Mouse (Mus musculus): ENCODE measurements around the gene Tcaf2. TPM values are rescaled to one million over a fixed set of nuclear protein-coding genes. Genes with fewer than 3 reads are reported as not detected.

Gene Tcaf2
- 6.0 and 6.4 TPM in 2 replicates for polyA plus RNA-seq (2015; fragmentation: Nextera tagmentation; extraction: Ambion mirVana)

DNA sequence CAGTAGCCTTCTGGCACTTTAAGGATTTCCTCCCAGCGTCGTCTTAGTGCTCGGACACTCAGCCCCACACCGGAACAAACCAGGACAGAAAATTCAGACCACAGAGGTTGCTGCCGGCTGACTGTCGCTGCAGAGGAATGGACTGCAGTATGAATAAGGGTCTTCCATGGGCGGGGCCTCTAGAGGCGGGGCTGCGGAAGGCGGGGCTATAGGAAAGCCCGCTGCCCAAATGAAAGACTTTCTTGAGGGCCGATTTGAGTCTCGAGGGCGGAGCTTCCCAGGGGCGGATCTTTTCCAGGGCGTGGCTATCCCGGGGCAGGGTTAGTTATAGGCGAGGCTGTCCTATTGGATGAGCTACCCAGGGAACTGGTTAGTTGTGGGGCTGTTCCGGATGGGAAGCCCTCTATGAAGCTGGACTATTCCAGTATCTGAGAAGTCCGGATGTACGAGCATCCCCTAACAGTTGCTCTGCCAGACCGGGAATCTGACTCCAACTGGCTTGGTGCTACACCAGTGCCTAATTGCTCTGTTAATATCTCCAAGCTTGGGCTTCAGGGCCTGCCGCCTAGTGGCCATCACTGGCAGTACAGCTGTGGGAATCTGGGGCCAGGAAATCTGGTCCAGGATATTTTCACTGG lies at the start of gene Tcaf2:
Gene Tcaf2, minus strand, starts transcription at position 343 of the 638 bp plus-strand sequence.
- under 1% methylated on average over 23 of the region's 23 CpGs for WGBS
- no peaks in the 10 kb centered on the region for H3K36me3 ChIP-seq
- peak; percentile 99 for ATAC-seq
- 0 out of 2 replicates have a peak within 1 kb of the TSS, but pooled peaks have one; percentile 27 for H3K27ac ChIP-seq
- no peaks in the 10 kb centered on the region for H3K9me3 ChIP-seq
- H3K4me3 ChIP-seq (replicated peaks): peak within 1 kb of the TSS; percentile 46
- H3K27me3 ChIP-seq (replicated peaks): no peaks in the 10 kb centered on the region
- H3K9ac ChIP-seq: 0 out of 2 replicates have a peak within 1 kb of the TSS, but pooled peaks have one; percentile 20
- H3K4me2 ChIP-seq (replicated peaks): peak within 1 kb of the TSS; percentile 73
- H3K4me1 ChIP-seq (replicated peaks): 0 out of 2 replicates have a peak, but pooled peaks cover 5% of the 10 kb centered on the region

DNA sequence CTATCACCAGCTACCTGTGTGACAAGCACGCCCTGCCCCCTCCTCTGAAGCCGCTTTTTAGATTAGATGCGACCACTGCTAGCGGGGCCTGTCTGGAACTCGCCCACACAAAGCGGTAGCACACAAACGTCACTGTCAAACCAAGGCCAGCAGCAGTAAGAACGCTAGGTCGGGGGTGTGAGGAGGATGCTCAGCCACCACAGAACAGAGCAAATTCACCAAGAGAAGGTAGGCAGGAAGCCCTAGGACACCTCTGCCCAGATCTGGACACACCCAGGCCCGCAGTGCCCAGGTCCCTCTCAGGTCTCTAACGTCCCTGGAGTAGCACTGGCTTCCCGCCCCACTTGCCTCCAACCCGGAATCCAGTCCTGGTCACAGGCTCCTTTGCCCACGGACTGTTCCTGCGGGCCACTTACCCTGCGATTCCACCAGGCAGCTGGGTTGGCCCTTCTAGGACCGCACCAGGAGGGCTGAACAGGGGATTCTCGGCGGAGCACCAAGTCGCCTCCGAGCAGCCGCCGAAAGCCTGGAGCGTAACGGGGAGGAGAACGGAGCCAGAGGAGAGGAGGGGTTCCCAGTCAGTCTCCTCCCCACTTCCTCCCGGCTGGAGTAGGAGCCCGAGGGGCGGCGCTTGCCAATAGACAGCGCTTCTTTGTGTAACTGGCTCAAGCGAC lies 47.6 kb upstream of the Tcaf2 start:
- peak; percentile 96 for ATAC-seq
- Histone ChIP-seq H3K27ac (peak overlapping the region; percentile 95), H3K4me3 (replicated peaks) (peak overlapping the region; percentile 78), H3K9ac (peak overlapping the region; percentile 87), H3K27me3 (replicated peaks) (no peaks in the 10 kb centered on the region), H3K4me2 (replicated peaks) (peak overlapping the region; percentile 89), H3K9me3 (no peaks in the 10 kb centered on the region), H3K36me3 (no peaks in the 10 kb centered on the region), H3K4me1 (replicated peaks) (no peaks in the 10 kb centered on the region)
- WGBS: under 1% methylated on average over 32 of the region's 32 CpGs

DNA sequence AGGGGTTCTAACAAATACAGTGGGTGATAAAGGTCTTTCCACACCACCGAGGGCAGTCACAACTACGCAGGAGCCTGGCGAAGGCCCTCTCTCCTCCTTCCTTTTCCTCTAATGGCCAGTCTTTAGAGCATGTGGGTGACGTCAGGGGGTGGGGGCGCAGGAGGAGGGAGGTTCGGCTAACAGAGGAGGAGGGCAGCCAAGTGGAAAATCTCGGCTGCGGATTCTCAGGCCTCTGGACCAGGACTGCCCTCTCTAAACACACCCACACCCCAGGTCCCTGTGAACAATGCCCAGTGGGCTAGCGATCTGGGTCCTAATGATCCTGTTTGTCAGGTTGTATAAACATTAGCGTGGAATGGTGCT lies 47.1 kb upstream of the Tcaf2 start:
- Histone ChIP-seq H3K4me3 (replicated peaks) (peak overlapping the region; percentile 78), H3K27me3 (replicated peaks) (no peaks in the 10 kb centered on the region), H3K4me2 (replicated peaks) (peak overlapping the region; percentile 89), H3K36me3 (no peaks in the 10 kb centered on the region), H3K9me3 (no peaks in the 10 kb centered on the region), H3K9ac (peak overlapping the region; percentile 87), H3K27ac (peak overlapping the region; percentile 95), H3K4me1 (replicated peaks) (no peaks in the 10 kb centered on the region)
- ATAC-seq: peak; percentile 90
- 2% methylated on average over 10 of the region's 10 CpGs for WGBS

DNA sequence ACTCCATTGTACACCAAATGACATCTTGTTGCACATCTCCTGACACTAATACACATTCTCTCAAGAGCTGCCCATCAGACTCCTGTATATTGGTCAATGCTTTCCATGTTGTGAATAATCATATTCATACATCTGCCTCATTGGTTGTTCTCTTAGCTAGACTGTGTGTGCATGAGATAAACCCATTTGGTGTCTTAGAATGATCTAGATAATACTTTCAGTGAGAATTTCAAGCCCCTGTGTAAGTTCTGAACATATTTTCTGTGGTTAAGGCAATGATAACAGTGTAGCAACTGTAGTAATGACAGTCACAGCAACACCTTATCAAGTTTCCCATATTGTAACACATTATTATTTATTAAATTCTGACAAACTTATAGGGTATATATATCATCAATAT lies 44.7 kb upstream of the Tcaf2 start:
- H3K4me3 ChIP-seq (replicated peaks): no peak overlapping the region
- no peaks in the 10 kb centered on the region for H3K27me3 ChIP-seq (replicated peaks)
- H3K36me3 ChIP-seq: 0 out of 2 replicates have a peak, but pooled peaks cover 3% of the 10 kb centered on the region
- no peak overlapping the region for H3K9ac ChIP-seq
- H3K27ac ChIP-seq: no peak overlapping the region
- ATAC-seq: no peak
- no peak overlapping the region for H3K4me2 ChIP-seq (replicated peaks)
- no peaks in the 10 kb centered on the region for H3K4me1 ChIP-seq (replicated peaks)
- no peaks in the 10 kb centered on the region for H3K9me3 ChIP-seq

GRCm38 (mm10) chr6:42687907-42688306 lies 42.9 kb upstream of the Tcaf2 start:
- H3K9me3 ChIP-seq: no peaks in the 10 kb centered on the region
- no peak overlapping the region for H3K4me3 ChIP-seq (replicated peaks)
- no peak overlapping the region for H3K9ac ChIP-seq
- no peak for ATAC-seq
- H3K27ac ChIP-seq: no peak overlapping the region
- H3K27me3 ChIP-seq (replicated peaks): no peaks in the 10 kb centered on the region
- H3K36me3 ChIP-seq: 0 out of 2 replicates have a peak, but pooled peaks cover 3% of the 10 kb centered on the region
- no peaks in the 10 kb centered on the region for H3K4me1 ChIP-seq (replicated peaks)
- 90% methylated on average over 5 of the region's 5 CpGs for WGBS
- no peak overlapping the region for H3K4me2 ChIP-seq (replicated peaks)

- no peak overlapping the region for H3K4me3 ChIP-seq (replicated peaks)
- H3K27me3 ChIP-seq (replicated peaks): no peaks in the 10 kb centered on the region
- peaks cover 13% of the 10 kb centered on the region for H3K36me3 ChIP-seq
- H3K4me1 ChIP-seq (replicated peaks): no peaks in the 10 kb centered on the region
- no peaks in the 10 kb centered on the region for H3K9me3 ChIP-seq
- 90% methylated on average over 7 of the region's 7 CpGs for WGBS
- no peak overlapping the region for H3K27ac ChIP-seq
- no peak for ATAC-seq
- no peak overlapping the region for H3K9ac ChIP-seq
- H3K4me2 ChIP-seq (replicated peaks): no peak overlapping the region
Measured at GRCm38 (mm10) chr6:42680077-42680476, 35.0 kb upstream of the Tcaf2 start.

DNA sequence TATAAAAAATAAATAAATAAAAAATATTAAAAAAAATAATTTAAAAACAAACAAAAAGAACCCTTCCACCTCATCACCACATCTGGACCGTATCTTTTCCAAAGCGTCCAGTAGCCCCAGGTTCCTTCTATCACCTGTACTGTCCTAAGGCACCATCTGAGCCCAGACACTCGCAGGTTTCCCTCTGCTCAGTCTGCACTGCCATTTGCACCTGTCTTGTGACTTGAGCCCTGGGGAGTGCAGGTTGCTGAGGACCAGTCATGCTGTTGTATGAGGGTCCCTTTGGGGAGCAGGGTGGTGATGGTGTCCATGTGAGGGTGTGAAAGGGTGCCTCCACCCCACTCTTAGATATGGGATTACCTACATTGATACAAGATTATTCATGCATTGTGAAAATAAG lies 31.0 kb upstream of the Tcaf2 start:
- no peak for ATAC-seq
- no peaks in the 10 kb centered on the region for H3K4me1 ChIP-seq (replicated peaks)
- H3K36me3 ChIP-seq: peaks cover 33% of the 10 kb centered on the region
- WGBS: 88% methylated on average over 3 of the region's 3 CpGs
- no peak overlapping the region for H3K4me2 ChIP-seq (replicated peaks)
- H3K4me3 ChIP-seq (replicated peaks): no peak overlapping the region
- H3K27me3 ChIP-seq (replicated peaks): no peaks in the 10 kb centered on the region
- H3K27ac ChIP-seq: no peak overlapping the region
- H3K9ac ChIP-seq: no peak overlapping the region
- no peaks in the 10 kb centered on the region for H3K9me3 ChIP-seq

GRCm38 (mm10) chr6:42671767-42672166 lies 26.7 kb upstream of the Tcaf2 start:
- Histone ChIP-seq H3K9me3 (no peaks in the 10 kb centered on the region), H3K4me1 (replicated peaks) (no peaks in the 10 kb centered on the region), H3K36me3 (peaks cover 26% of the 10 kb centered on the region), H3K27ac (no peak overlapping the region), H3K4me2 (replicated peaks) (no peak overlapping the region), H3K27me3 (replicated peaks) (no peaks in the 10 kb centered on the region), H3K9ac (no peak overlapping the region), H3K4me3 (replicated peaks) (no peak overlapping the region)
- peak; percentile 90 for ATAC-seq
- WGBS: 69% methylated on average over 1 of the region's 1 CpGs

DNA sequence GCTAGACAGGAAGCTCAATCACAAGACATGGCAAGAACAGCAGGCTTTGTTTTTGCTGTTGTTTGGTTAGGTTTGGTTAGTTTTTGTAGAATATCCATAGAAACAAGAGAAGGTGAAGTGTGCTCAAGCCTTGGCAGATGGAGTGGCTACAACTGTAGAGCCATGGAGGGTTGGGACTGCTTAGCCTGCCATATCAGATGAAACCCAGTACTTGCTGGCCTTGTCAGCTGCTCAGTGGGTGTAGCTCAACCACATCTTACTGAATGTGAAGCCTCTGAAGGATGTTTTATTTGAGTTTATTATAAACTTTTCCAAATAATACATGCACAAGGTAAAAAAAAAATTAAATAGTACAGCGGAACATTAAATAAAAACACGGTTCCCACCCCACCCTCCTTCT lies 22.7 kb upstream of the Tcaf2 start:
- no peak for ATAC-seq
- WGBS: 82% methylated on average over 2 of the region's 2 CpGs

GRCm38 (mm10) chr6:42661739-42662138 lies 16.7 kb upstream of the Tcaf2 start:
- WGBS: 62% methylated on average over 2 of the region's 2 CpGs
- Histone ChIP-seq H3K9me3 (no peaks in the 10 kb centered on the region), H3K9ac (no peak overlapping the region), H3K27me3 (replicated peaks) (no peaks in the 10 kb centered on the region), H3K4me2 (replicated peaks) (no peak overlapping the region), H3K27ac (no peak overlapping the region), H3K4me1 (replicated peaks) (no peaks in the 10 kb centered on the region), H3K4me3 (replicated peaks) (no peak overlapping the region), H3K36me3 (no peaks in the 10 kb centered on the region)
- ATAC-seq: no peak

More for the DNA sequence above, 22.7 kb upstream of the Tcaf2 start:
- Histone ChIP-seq H3K4me2 (replicated peaks) (no peak overlapping the region), H3K27ac (no peak overlapping the region), H3K4me3 (replicated peaks) (no peak overlapping the region), H3K4me1 (replicated peaks) (no peaks in the 10 kb centered on the region), H3K9me3 (no peaks in the 10 kb centered on the region), H3K27me3 (replicated peaks) (no peaks in the 10 kb centered on the region), H3K9ac (no peak overlapping the region), H3K36me3 (0 out of 2 replicates have a peak, but pooled peaks cover 1% of the 10 kb centered on the region)

DNA sequence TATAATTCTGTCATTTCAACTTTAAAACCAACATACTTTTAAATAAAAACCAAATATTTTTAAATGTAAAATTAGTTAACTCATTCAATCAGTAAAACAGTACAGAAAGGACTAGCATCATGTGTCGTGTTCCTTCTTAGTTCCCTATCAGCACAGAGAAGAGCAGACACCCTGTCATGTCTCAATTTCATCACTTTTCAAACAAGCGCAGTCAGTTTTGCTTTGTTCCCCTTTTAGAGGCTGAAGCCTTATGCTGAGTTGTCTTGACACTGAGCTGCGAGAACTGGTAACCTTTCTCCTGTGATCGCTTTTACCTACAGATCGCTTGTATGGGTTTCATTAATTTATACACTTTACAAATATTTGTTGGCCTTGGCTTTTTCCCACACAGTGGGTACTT lies 10.7 kb downstream of the Tcaf2 start:
- no peak for ATAC-seq
- no peaks in the 10 kb centered on the region for H3K9me3 ChIP-seq
- H3K9ac ChIP-seq: no peak overlapping the region
- H3K27ac ChIP-seq: no peak overlapping the region
- 88% methylated on average over 5 of the region's 5 CpGs for WGBS
- H3K4me2 ChIP-seq (replicated peaks): no peak overlapping the region
- H3K27me3 ChIP-seq (replicated peaks): no peaks in the 10 kb centered on the region
- H3K36me3 ChIP-seq: no peaks in the 10 kb centered on the region
- H3K4me1 ChIP-seq (replicated peaks): no peaks in the 10 kb centered on the region
- H3K4me3 ChIP-seq (replicated peaks): no peak overlapping the region

DNA sequence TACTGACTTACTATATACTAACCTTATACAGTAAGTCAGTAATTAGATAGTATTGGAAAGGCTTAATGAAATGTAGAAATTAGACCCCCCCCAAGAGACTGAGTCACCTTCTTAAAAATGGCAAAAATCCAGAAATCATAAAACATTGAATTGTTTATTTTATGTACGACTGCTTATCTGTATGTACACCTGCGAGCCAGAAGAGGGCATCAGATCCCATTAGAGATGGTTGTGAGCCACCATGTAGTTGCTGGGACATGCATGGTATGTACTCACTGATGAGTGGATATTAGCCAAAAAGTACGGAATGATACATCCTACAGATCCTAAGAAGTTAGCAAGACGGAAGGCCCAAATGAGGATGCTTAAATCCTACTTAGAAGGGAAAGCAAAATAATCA lies 13.7 kb downstream of the Tcaf2 start:
- Histone ChIP-seq H3K9ac (no peak overlapping the region), H3K36me3 (no peaks in the 10 kb centered on the region), H3K4me3 (replicated peaks) (no peak overlapping the region), H3K9me3 (no peaks in the 10 kb centered on the region), H3K27ac (no peak overlapping the region), H3K4me2 (replicated peaks) (no peak overlapping the region), H3K4me1 (replicated peaks) (no peaks in the 10 kb centered on the region), H3K27me3 (replicated peaks) (no peaks in the 10 kb centered on the region)
- WGBS: 70% methylated on average over 4 of the region's 4 CpGs
- no peak for ATAC-seq

DNA sequence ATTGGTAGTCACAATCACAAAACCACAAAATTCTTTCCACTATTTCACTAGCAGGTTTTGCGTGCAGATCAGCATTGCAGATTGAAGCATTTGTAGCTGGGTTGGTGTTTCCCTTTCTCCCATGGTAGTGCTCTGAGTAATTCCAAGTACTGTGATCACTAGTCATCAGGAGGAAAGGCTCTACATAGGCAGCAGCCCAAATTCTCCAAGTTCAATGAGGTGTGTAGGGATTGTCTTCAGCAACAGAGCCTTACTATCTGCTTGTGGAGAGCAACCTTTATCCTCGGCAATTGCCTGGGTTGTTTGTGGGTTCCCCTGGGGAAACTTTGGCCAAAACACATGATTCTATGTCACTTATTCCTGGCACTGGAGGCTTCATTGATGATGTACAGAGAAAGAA lies 28.1 kb downstream of the Tcaf2 start:
- 85% methylated on average over 2 of the region's 2 CpGs for WGBS
- Histone ChIP-seq H3K36me3 (no peaks in the 10 kb centered on the region), H3K9me3 (no peaks in the 10 kb centered on the region), H3K9ac (no peak overlapping the region), H3K4me3 (replicated peaks) (no peak overlapping the region), H3K4me1 (replicated peaks) (no peaks in the 10 kb centered on the region), H3K4me2 (replicated peaks) (no peak overlapping the region), H3K27ac (no peak overlapping the region), H3K27me3 (replicated peaks) (no peaks in the 10 kb centered on the region)
- ATAC-seq: no peak
